Mouse (Mus musculus) embryonic stem cell, embryonic (primary cell): ENCODE measurements at regions not wholly inside any gene's neighbourhood (a gene's known extent, or its start where the extent isn't known, plus 50 kb on each side); places are given as distances from the start of the nearest gene placed in this dataset.

ENCODE experiments used
- CTCF ChIA-PET, 4 experiments: fragments of 300-600 bp in 2 of 4; fragments of 350-600 bp in 2 of 4; sonication (Branson Sonifier 250); formaldehyde crosslinking; loops; one replicate each; lab custom pipeline; 2022; ENCODE audit warnings: inconsistent platforms in 2 of 4; lab: Charles Lee
- POLR2A ChIA-PET, 4 experiments: fragments of 300-600 bp in 2 of 4; fragments of 350-600 bp in 2 of 4; sonication (Branson Sonifier 250); formaldehyde crosslinking; loops; one replicate each; lab custom pipeline; 2022; ENCODE audit warnings: antibody characterized with exemption in 4 of 4, inconsistent platforms in 1 of 4; lab: Charles Lee

- ChIA-PET POLR2A (no interaction called here), CTCF (no interaction called here)
Observed at GRCm38 (mm10) chr1:176558457-176559415, 255.1 kb downstream of the Cep170 start.

- ChIA-PET POLR2A (no interaction called here), CTCF (no interaction called here)
Observed at GRCm38 (mm10) chr1:176534417-176534816, 259.3 kb upstream of the Pld5 start.

GRCm38 (mm10) chr1:176529037-176529436, 253.9 kb upstream of the Pld5 start:
- ChIA-PET POLR2A (interaction anchor here in 2 of 4 experiments (0.5 to 0.9 kb wide), 3 partner anchors 24 to 285 kb away, joined by 3 to 4 read pairs (median 3); partner anchors contain the start of gene Cep170 (in 1 of the 2)), CTCF (no interaction called here)

GRCm38 (mm10) chr1:176511467-176511866, 236.4 kb upstream of the Pld5 start:
- ChIA-PET POLR2A (no interaction called here), CTCF (no interaction called here)

GRCm38 (mm10) chr1:176505441-176505840, 230.3 kb upstream of the Pld5 start:
- ChIA-PET POLR2A (interaction anchor here in 2 of 4 experiments (0.6 to 1.6 kb wide), 4 partner anchors 23 to 206 kb away, joined by 3 to 6 read pairs (median 4); no protein-coding TSS in a partner anchor), CTCF (interaction anchor here in 1 of 4 experiments (0.6 kb wide), 1 partner anchor 892 kb away, joined by 5 read pairs; no protein-coding TSS in a partner anchor)

- ChIA-PET CTCF (interaction anchor here in 1 of 4 experiments (0.6 kb wide), 1 partner anchor 892 kb away, joined by 5 read pairs; no protein-coding TSS in a partner anchor), POLR2A (interaction anchor here in 1 of 4 experiments (0.7 to 1.6 kb wide), 4 partner anchors 14 to 140 kb away, joined by 3 to 6 read pairs (median 4); no protein-coding TSS in a partner anchor)
Observed at GRCm38 (mm10) chr1:176504731-176505130, 229.6 kb upstream of the Pld5 start.

- POLR2A ChIA-PET = interaction anchor here in 1 of 4 experiments (0.5 kb wide), 1 partner anchor 26 kb away, joined by 3 read pairs; no protein-coding TSS in a partner anchor
Observed at GRCm38 (mm10) chr1:176499010-176499650, 224.0 kb upstream of the Pld5 start.

GRCm38 (mm10) chr1:176468560-176468959, 193.4 kb upstream of the Pld5 start:
- ChIA-PET POLR2A (no interaction called here), CTCF (no interaction called here)

More at GRCm38 (mm10) chr1:176499010-176499650, 224.0 kb upstream of the Pld5 start:
- CTCF ChIA-PET = no interaction called here

- POLR2A ChIA-PET = no interaction called here
- CTCF ChIA-PET = no interaction called here
Observed at GRCm38 (mm10) chr1:176462125-176462524, 187.0 kb upstream of the Pld5 start.

- ChIA-PET CTCF (no interaction called here), POLR2A (no interaction called here)
Observed at GRCm38 (mm10) chr1:176446735-176447134, 171.6 kb upstream of the Pld5 start.

- CTCF ChIA-PET = no interaction called here
- POLR2A ChIA-PET = no interaction called here
Observed at GRCm38 (mm10) chr1:176443712-176444111, 168.6 kb upstream of the Pld5 start.

GRCm38 (mm10) chr1:176440254-176440653, 165.1 kb upstream of the Pld5 start:
- CTCF ChIA-PET = no interaction called here
- POLR2A ChIA-PET = no interaction called here

- POLR2A ChIA-PET = interaction anchor here in 1 of 4 experiments (0.9 kb wide), 1 partner anchor 73 kb away, joined by 4 read pairs; no protein-coding TSS in a partner anchor
- CTCF ChIA-PET = interaction anchor here in 2 of 4 experiments (0.7 to 1.0 kb wide), 2 partner anchors 284 to 571 kb away, joined by 5 read pairs; no protein-coding TSS in a partner anchor
Observed at GRCm38 (mm10) chr1:176427835-176428234, 152.7 kb upstream of the Pld5 start.

- POLR2A ChIA-PET = no interaction called here
Observed at GRCm38 (mm10) chr1:176427046-176427445, 151.9 kb upstream of the Pld5 start.

GRCm38 (mm10) chr1:176417251-176417650, 142.1 kb upstream of the Pld5 start:
- ChIA-PET CTCF (no interaction called here), POLR2A (no interaction called here)

More at GRCm38 (mm10) chr1:176427046-176427445, 151.9 kb upstream of the Pld5 start:
- CTCF ChIA-PET = no interaction called here

GRCm38 (mm10) chr1:176404128-176404527, 129.0 kb upstream of the Pld5 start:
- CTCF ChIA-PET = no interaction called here
- POLR2A ChIA-PET = no interaction called here

- ChIA-PET POLR2A (no interaction called here), CTCF (no interaction called here)
Observed at GRCm38 (mm10) chr1:176379645-176380044, 104.5 kb upstream of the Pld5 start.

GRCm38 (mm10) chr1:176366900-176367299, 91.8 kb upstream of the Pld5 start:
- CTCF ChIA-PET = no interaction called here
- POLR2A ChIA-PET = no interaction called here

GRCm38 (mm10) chr1:176360957-176361356, 85.8 kb upstream of the Pld5 start:
- CTCF ChIA-PET = no interaction called here
- POLR2A ChIA-PET = no interaction called here
